Mouse (Mus musculus) adrenal gland, adult 2 months (tissue): ENCODE measurements at regions not wholly inside any gene's neighbourhood (a gene's known extent, or its start where the extent isn't known, plus 50 kb on each side); places are given as distances from the start of the nearest gene placed in this dataset.
A peak's percentile ranks its signal among the peaks of the same experiment; 100 is the strongest.

ENCODE experiments used
- DNase-seq: peaks from one replicate; pipeline ENCODE4 v3.0.0; 2021

GRCm38 (mm10) chr11:89247991-89248390 lies 54.1 kb downstream of the Nog start:
- no peak for DNase-seq

- no peak for DNase-seq
Measured at GRCm38 (mm10) chr11:89243370-89243769, 58.8 kb downstream of the Nog start.

GRCm38 (mm10) chr11:89242130-89242529 lies 60.0 kb downstream of the Nog start:
- DNase-seq: no peak

- no peak for DNase-seq
Measured at GRCm38 (mm10) chr11:89239891-89240290, 62.2 kb downstream of the Nog start.

- no peak for DNase-seq
Measured at GRCm38 (mm10) chr11:89236904-89237303, 65.2 kb downstream of the Nog start.

GRCm38 (mm10) chr11:89232884-89233480 lies 69.2 kb downstream of the Nog start:
- peak; percentile 23 for DNase-seq

GRCm38 (mm10) chr11:89229726-89230125 lies 72.4 kb downstream of the Nog start:
- DNase-seq: no peak

- DNase-seq: no peak
Measured at GRCm38 (mm10) chr11:89213204-89213603, 88.9 kb downstream of the Nog start.

- no peak for DNase-seq
Measured at GRCm38 (mm10) chr11:89209531-89209950, 92.6 kb downstream of the Nog start.

GRCm38 (mm10) chr11:89209072-89209471 lies 93.1 kb downstream of the Nog start:
- no peak for DNase-seq

- DNase-seq: no peak
Measured at GRCm38 (mm10) chr11:89206788-89207187, 95.3 kb downstream of the Nog start.

GRCm38 (mm10) chr11:89204948-89205545 lies 97.1 kb downstream of the Nog start:
- no peak for DNase-seq

GRCm38 (mm10) chr11:89200458-89200857 lies 101.7 kb downstream of the Nog start:
- DNase-seq: no peak

GRCm38 (mm10) chr11:89192815-89193214 lies 109.3 kb downstream of the Nog start:
- no peak for DNase-seq

- peak; percentile 90 for DNase-seq
Measured at GRCm38 (mm10) chr11:89186911-89187621, 113.4 kb downstream of the Gm525 start.

- DNase-seq: no peak
Measured at GRCm38 (mm10) chr11:89185862-89186261, 112.2 kb downstream of the Gm525 start.

GRCm38 (mm10) chr11:89181471-89181870 lies 107.8 kb downstream of the Gm525 start:
- no peak for DNase-seq

- DNase-seq: no peak
Measured at GRCm38 (mm10) chr11:89178436-89178835, 104.8 kb downstream of the Gm525 start.

GRCm38 (mm10) chr11:89175511-89175910 lies 101.9 kb downstream of the Gm525 start:
- DNase-seq: peak; percentile 7

GRCm38 (mm10) chr11:89174967-89175366 lies 101.3 kb downstream of the Gm525 start:
- no peak for DNase-seq

- DNase-seq: peak; percentile 77
Measured at GRCm38 (mm10) chr11:89165278-89165677, 91.6 kb downstream of the Gm525 start.

- no peak for DNase-seq
Measured at GRCm38 (mm10) chr11:89153466-89154406, 80.1 kb downstream of the Gm525 start.
